Mouse (Mus musculus) lung, adult 2 months (tissue): Measurements from ENCODE around the gene Lrrc18. TPM values are rescaled to one million over a fixed set of nuclear protein-coding genes. Genes with fewer than 3 reads are reported as not detected.

Experiments
- DNase-seq: peaks from one replicate; pipeline ENCODE4 v3.0.0; 2022
- H3K4me1 ChIP-seq: fragments of 200-500 bp; 2 replicates; pipeline ENCODE4 v1.6.1; 2011; ENCODE audit warnings: low read length; ENCODE audit not compliant: control insufficient read depth, insufficient read depth
- H3K4me3 ChIP-seq: fragments of 200-500 bp; replicated peaks from 2 replicates; pipeline ENCODE3; 2011; ENCODE audit warnings: low read depth, mild to moderate bottlenecking, control low read depth, low read length; ENCODE audit errors: extremely low read depth
- CTCF ChIP-seq: fragments of 200-500 bp; IDR thresholded peaks from 2 replicates; pipeline ENCODE4 v1.5.1; 2011; ENCODE audit warnings: mild to moderate bottlenecking, low read length, control low read depth; ENCODE audit not compliant: insufficient read depth
- POLR2A ChIP-seq: fragments of 200-500 bp; IDR thresholded peaks from 2 replicates; pipeline ENCODE4 v1.6.1; 2011; ENCODE audit warnings: low read depth, mild to moderate bottlenecking, control low read depth, low read length, borderline replicate concordance; ENCODE audit errors: extremely low read depth
- WGBS: fragments of 180-500 bp; shearing (Covaris S2); methylation state at CpG from one replicate; pipeline ENCODE4 v1.1.7; 2018; 5-methylcytosine and 5-hydroxymethylcytosine counted together
- polyA plus RNA-seq: library from polyadenylated mRNA; depleted of rRNA; stranded (reverse); fragments of >200 nt; gene quantifications from 2 replicates; pipeline ENCODE4 v1.2.3, GENCODE M21; 2012; rRNA removed

The Lrrc18 gene
- polyA plus RNA-seq, 1 experiment: 2.4 TPM

- TF ChIP-seq POLR2A (no peak), CTCF (no peak)
- H3K4me3 ChIP-seq: no peak overlapping the region
- H3K4me1 ChIP-seq: no peaks in the 10 kb centered on the region
- no peak for DNase-seq
- WGBS: 79% methylated on average over 5 of the region's 5 CpGs
Measured at GRCm38 (mm10) chr14:33035386-33035785, 44.2 kb downstream of the Lrrc18 start.

- DNase-seq: no peak
- Histone ChIP-seq H3K4me1 (no peaks in the 10 kb centered on the region), H3K4me3 (no peak overlapping the region)
- 50% methylated on average over 3 of the region's 3 CpGs for WGBS
- no peak for TF ChIP-seq POLR2A
- no peak for TF ChIP-seq CTCF
Measured at GRCm38 (mm10) chr14:33036811-33037210, 45.6 kb downstream of the Lrrc18 start.

GRCm38 (mm10) chr14:33045217-33045616 lies 54.0 kb downstream of the Lrrc18 start:
- H3K4me1 ChIP-seq: no peaks in the 10 kb centered on the region
- TF ChIP-seq POLR2A (no peak), CTCF (no peak)
- no peak overlapping the region for H3K4me3 ChIP-seq
- DNase-seq: no peak
- 87% methylated on average over 3 of the region's 3 CpGs for WGBS

GRCm38 (mm10) chr14:33053441-33053840 lies 62.3 kb downstream of the Lrrc18 start:
- no peak overlapping the region for H3K4me3 ChIP-seq
- TF ChIP-seq CTCF (no peak), POLR2A (no peak)
- WGBS: 64% methylated on average over 8 of the region's 8 CpGs
- no peaks in the 10 kb centered on the region for H3K4me1 ChIP-seq
- no peak for DNase-seq

- H3K4me3 ChIP-seq: no peak overlapping the region
- no peak for DNase-seq
- no peaks in the 10 kb centered on the region for H3K4me1 ChIP-seq
- no peak for TF ChIP-seq POLR2A
- no peak for TF ChIP-seq CTCF
- WGBS: 84% methylated on average over 7 of the region's 7 CpGs
Measured at GRCm38 (mm10) chr14:33058881-33059660, 67.9 kb downstream of the Lrrc18 start.

- Histone ChIP-seq H3K4me3 (no peak overlapping the region), H3K4me1 (no peaks in the 10 kb centered on the region)
- DNase-seq: no peak
- 73% methylated on average over 5 of the region's 5 CpGs for WGBS
- TF ChIP-seq POLR2A: no peak
- no peak for TF ChIP-seq CTCF
Measured at GRCm38 (mm10) chr14:33062996-33063395, 71.8 kb downstream of the Lrrc18 start.

Other genes with a start within 250 kb of the Lrrc18 start
- 2.0 and 2.4 TPM in 2 replicates for gene Tmem273, start 205.4 kb upstream of the Lrrc18 start, polyA plus RNA-seq
- gene Fam170b, start 157.4 kb upstream of the Lrrc18 start, polyA plus RNA-seq: not detected in 2 replicates
- gene Vstm4, start 134.6 kb upstream of the Lrrc18 start, polyA plus RNA-seq: 11.2 and 12.1 TPM in 2 replicates
- 12.5 and 14.0 TPM in 2 replicates for gene Wdfy4, start 194.1 kb downstream of the Lrrc18 start, polyA plus RNA-seq
- gene Arhgap22, start 222.6 kb downstream of the Lrrc18 start, polyA plus RNA-seq: 27.3 and 28.1 TPM in 2 replicates